Comparison of ENCODE assay signal across 8 mouse cellular contexts in the genomic region with DNA sequence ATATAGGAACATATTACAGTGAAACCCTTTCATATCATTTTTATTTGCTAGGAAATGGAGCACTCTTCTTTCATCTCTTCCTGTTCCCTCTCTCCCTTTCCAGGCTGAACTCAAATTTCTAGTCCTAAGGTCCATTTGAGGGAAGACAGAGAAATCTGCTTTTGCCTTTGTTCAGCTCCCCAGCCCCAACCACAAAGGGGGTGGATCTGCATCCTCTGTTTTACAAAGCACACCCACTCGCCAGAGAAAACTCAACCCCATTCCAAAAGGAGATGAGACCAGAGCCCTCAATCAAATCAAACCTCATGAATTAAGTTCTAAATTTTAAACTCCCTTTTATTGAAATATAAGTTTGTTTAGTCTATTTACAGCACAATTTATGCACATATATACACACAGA. TPM values are rescaled to one million over a fixed set of nuclear protein-coding genes. Genes with fewer than 3 reads are reported as not detected.
A peak's percentile ranks its signal among the peaks of the same experiment; 100 is the strongest.
DNase-seq lines count a peak whose midpoint lies in the region; ATAC-seq lines count a peak whose summit lies in the region.
"Had no signal": no experiment of that assay in that cellular context is flagged by ENCODE, and none has a peak within 500 bp of the region (broad histone marks: within the 10 kb centered on the region; RNA-seq: fewer than 3 reads in every experiment).

No protein-coding gene starts in this region.

- no peak for ATAC-seq in embryonic facial prominence, embryonic 11.5 days (replicated peaks; ENCODE audit: insufficient number of reproducible peaks, low FRiP score, low TSS enrichment, low read depth)
- ATAC-seq in hindbrain, embryonic 15.5 days (ENCODE audit: low FRiP score, low read depth), result no peak
- ATAC-seq in midbrain, embryonic 15.5 days (replicated peaks), result no peak

- 16% methylated on average over 1 of the region's 1 CpGs for WGBS in embryonic facial prominence, embryonic 11.5 days
- WGBS in forebrain, embryonic 10.5 days, result 17% methylated on average over 1 of the region's 1 CpGs
- 11% methylated on average over 1 of the region's 1 CpGs for WGBS in hindbrain, embryonic 15.5 days
- WGBS in midbrain, embryonic 15.5 days, result 11% methylated on average over 1 of the region's 1 CpGs

- peak overlapping the region; percentile 14; the same call in 1 of the 2 replicates for H3K4me2 ChIP-seq in embryonic facial prominence, embryonic 11.5 days (ENCODE audit: low read depth, low read length)
- H3K4me2 ChIP-seq in hindbrain, embryonic 15.5 days, result peak overlapping the region; percentile 61
- peak overlapping the region; percentile 87 for H3K4me2 ChIP-seq in midbrain, embryonic 15.5 days

- H3K27ac ChIP-seq in embryonic facial prominence, embryonic 11.5 days (replicated peaks; ENCODE audit: low read depth, low read length), result no peak overlapping the region
- peak overlapping the region; percentile 98 for H3K27ac ChIP-seq in forebrain, embryonic 10.5 days
- peak overlapping the region; percentile 49; the same call in 1 of the 2 replicates for H3K27ac ChIP-seq in hindbrain, embryonic 15.5 days (replicated peaks)
- H3K27ac ChIP-seq in midbrain, embryonic 15.5 days, result peak overlapping the region; percentile 45

- H3K9ac ChIP-seq in embryonic facial prominence, embryonic 11.5 days (replicated peaks; ENCODE audit: low read length), result no peak overlapping the region
- H3K9ac ChIP-seq in hindbrain, embryonic 15.5 days, result peak overlapping the region; percentile 41
- peak overlapping the region; percentile 33; the same call in 1 of the 2 replicates for H3K9ac ChIP-seq in midbrain, embryonic 15.5 days

- H3K4me3 ChIP-seq in embryonic facial prominence, embryonic 11.5 days (ENCODE audit: low read depth, low read length), result peak overlapping the region; percentile 7; the same call in 1 of the 2 replicates
- H3K4me3 ChIP-seq in forebrain, embryonic 10.5 days, result peak overlapping the region; percentile 90
- peak overlapping the region; percentile 73 for H3K4me3 ChIP-seq in hindbrain, embryonic 15.5 days
- peak overlapping the region; percentile 65 for H3K4me3 ChIP-seq in midbrain, embryonic 15.5 days

- H3K9me3 ChIP-seq in embryonic facial prominence, embryonic 11.5 days (replicated peaks; ENCODE audit: control insufficient read depth, low read length), result no peaks in the 10 kb centered on the region
- peaks cover 4% of the 10 kb centered on the region; the same call in 1 of the 2 replicates for H3K9me3 ChIP-seq in forebrain, embryonic 10.5 days
- no peaks in the 10 kb centered on the region for H3K9me3 ChIP-seq in hindbrain, embryonic 15.5 days
- H3K9me3 ChIP-seq in midbrain, embryonic 15.5 days, result no peaks in the 10 kb centered on the region

- DNase-seq in embryonic facial prominence, embryonic 11.5 days (ENCODE audit: low spot score), result peak; percentile 9
- no peak for DNase-seq in forebrain, embryonic 10.5 days (ENCODE audit: extremely low spot score, low spot score)
- DNase-seq in heart, postnatal 10 days, result no peak
- DNase-seq in spleen, adult 12 weeks (ENCODE audit: low spot score), result no peak
- DNase-seq in left cerebral cortex, postnatal 14 days (ENCODE audit: low spot score in 2 of 2), result no peak
- DNase-seq: thymus, adult 18-20 months had no signal

- no peaks in the 10 kb centered on the region for H3K27me3 ChIP-seq in embryonic facial prominence, embryonic 11.5 days (ENCODE audit: control insufficient read depth, insufficient read depth, low read length)
- peaks cover 9% of the 10 kb centered on the region for H3K27me3 ChIP-seq in forebrain, embryonic 10.5 days (ENCODE audit: poor library complexity, severe bottlenecking)
- no peaks in the 10 kb centered on the region for H3K27me3 ChIP-seq in hindbrain, embryonic 15.5 days
- H3K27me3 ChIP-seq in midbrain, embryonic 15.5 days (replicated peaks), result no peaks in the 10 kb centered on the region

- H3K36me3 ChIP-seq in embryonic facial prominence, embryonic 11.5 days (replicated peaks; ENCODE audit: control insufficient read depth, insufficient read depth, low read depth, low read length), result no peaks in the 10 kb centered on the region
- peaks cover 28% of the 10 kb centered on the region for H3K36me3 ChIP-seq in forebrain, embryonic 10.5 days (replicated peaks)
- no peaks in the 10 kb centered on the region for H3K36me3 ChIP-seq in hindbrain, embryonic 15.5 days
- no peaks in the 10 kb centered on the region for H3K36me3 ChIP-seq in midbrain, embryonic 15.5 days (replicated peaks)

- intact Hi-C loops in heart, postnatal 10 days (cut with DNase I), result no loop called here
- intact Hi-C loops in left cerebral cortex, postnatal 14 days (cut with DNase I), result loop anchor here (5.0 kb wide), 1 partner anchor 47 kb away; no protein-coding TSS in a partner anchor

- no peaks in the 10 kb centered on the region; the same call in 1 of the 2 replicates for H3K4me1 ChIP-seq in embryonic facial prominence, embryonic 11.5 days (ENCODE audit: control insufficient read depth, insufficient read depth, low read length)
- H3K4me1 ChIP-seq in forebrain, embryonic 10.5 days, result peaks cover 54% of the 10 kb centered on the region
- peaks cover 33% of the 10 kb centered on the region for H3K4me1 ChIP-seq in hindbrain, embryonic 15.5 days (replicated peaks)
- peaks cover 26% of the 10 kb centered on the region for H3K4me1 ChIP-seq in midbrain, embryonic 15.5 days

RNA-seq across cellular contexts. Expression of gene Fjx1, which starts 3.2 kb away (rescaled TPM):
- 12.2 and 13.3 TPM in 2 replicates for polyA plus RNA-seq in embryonic facial prominence, embryonic 11.5 days (2014; fragmentation: Nextera tagmentation; extraction: Ambion mirVana)
- 13.3 and 13.5 TPM in 2 replicates for polyA plus RNA-seq in forebrain, embryonic 10.5 days (2016; fragmentation: Nextera tagmentation; extraction: Ambion mirVana)
- polyA plus RNA-seq in hindbrain, embryonic 15.5 days (2015; fragmentation: Nextera tagmentation; extraction: Ambion mirVana), result 33.4 and 40.1 TPM in 2 replicates
- 35.5 and 37.9 TPM in 2 replicates for polyA plus RNA-seq in midbrain, embryonic 15.5 days (2015; fragmentation: Nextera tagmentation; extraction: Ambion mirVana)
- total RNA-seq in heart, postnatal 10 days (2021), result 1 to 10 TPM; 2.3 to 2.4 TPM
- total RNA-seq in left cerebral cortex, postnatal 14 days (2021), result 10 to 100 TPM; 85.8 to 97.7 TPM

RNA-seq across cellular contexts. Expression of gene Trim44, which starts 41.4 kb away (rescaled TPM):
- polyA plus RNA-seq in embryonic facial prominence, embryonic 11.5 days (2014; fragmentation: Nextera tagmentation; extraction: Ambion mirVana), result 35.5 and 35.7 TPM in 2 replicates
- polyA plus RNA-seq in forebrain, embryonic 10.5 days (2016; fragmentation: Nextera tagmentation; extraction: Ambion mirVana), result 20.6 and 21.9 TPM in 2 replicates
- 63.5 and 63.7 TPM in 2 replicates for polyA plus RNA-seq in hindbrain, embryonic 15.5 days (2015; fragmentation: Nextera tagmentation; extraction: Ambion mirVana)
- polyA plus RNA-seq in midbrain, embryonic 15.5 days (2015; fragmentation: Nextera tagmentation; extraction: Ambion mirVana), result 69.4 and 70.8 TPM in 2 replicates
- total RNA-seq in heart, postnatal 10 days (2021), result 10 to 100 TPM; 38.6 to 40.6 TPM
- total RNA-seq in left cerebral cortex, postnatal 14 days (2021), result 100 to 1,000 TPM; 172 to 173 TPM

Comparison
In these comparisons a context has a peak if more than half of its experiments do, and no peak if none do; other contexts are left out.
1. H3K4me2 ChIP-seq: peak in every context shown above with its lines; median percentile 87 in midbrain, embryonic 15.5 days; 61 in hindbrain, embryonic 15.5 days; 14 in embryonic facial prominence, embryonic 11.5 days.
2. H3K4me3 ChIP-seq: peak in every context shown above with its lines; median percentile 90 in forebrain, embryonic 10.5 days; 73 in hindbrain, embryonic 15.5 days; 65 in midbrain, embryonic 15.5 days; 7 in embryonic facial prominence, embryonic 11.5 days.